Mouse (Mus musculus) kidney, adult 2 months (tissue): ENCODE data around the gene Lmo7. TPM values are rescaled to one million over a fixed set of nuclear protein-coding genes. Genes with fewer than 3 reads are reported as not detected.

Experiments
- DNase-seq: peaks from one replicate; pipeline ENCODE4 v3.0.0; 2021
- H3K27ac ChIP-seq: fragments of 200-500 bp; 2 replicates; pipeline ENCODE4 v1.5.1; 2012; ENCODE audit warnings: low read depth, low read length, control low read depth, inconsistent platforms; ENCODE audit not compliant: insufficient read depth
- H3K27me3 ChIP-seq: fragments of 200-500 bp; replicated peaks from 2 replicates; pipeline ENCODE4 v1.6.1; 2012; ENCODE audit warnings: mild to moderate bottlenecking, moderate library complexity, low read length, inconsistent platforms; ENCODE audit not compliant: control insufficient read depth, insufficient read depth
- H3K36me3 ChIP-seq: fragments of 200-500 bp; 2 replicates; pipeline ENCODE4 v1.6.1; 2012; ENCODE audit warnings: mild to moderate bottlenecking, moderate library complexity, low read length, inconsistent platforms; ENCODE audit not compliant: control insufficient read depth, insufficient read depth
- H3K4me1 ChIP-seq: fragments of 200-500 bp; 2 replicates; pipeline ENCODE4 v1.6.1; 2011; ENCODE audit warnings: low read length; ENCODE audit not compliant: control insufficient read depth, insufficient read depth
- H3K4me3 ChIP-seq: fragments of 200-500 bp; 2 replicates; pipeline ENCODE4 v1.5.1; 2011; ENCODE audit warnings: mild to moderate bottlenecking, low read depth, low read length, control low read depth; ENCODE audit not compliant: insufficient read depth
- CTCF ChIP-seq: fragments of 200-500 bp; conservative IDR thresholded peaks from 2 replicates; pipeline ENCODE4 v1.5.1; 2011; ENCODE audit warnings: low read depth, mild to moderate bottlenecking, control low read depth, low read length, moderate library complexity, mixed read lengths; ENCODE audit not compliant: insufficient read depth, insufficient read length
- POLR2A ChIP-seq: fragments of 200-500 bp; IDR thresholded peaks from one replicate; pipeline ENCODE4 v1.6.1; 2011; ENCODE audit warnings: low read depth, low read length, control low read depth
- WGBS: fragments of 180-500 bp; shearing (Covaris S2); methylation state at CpG from one replicate; pipeline ENCODE4 v1.1.7; 2018; 5-methylcytosine and 5-hydroxymethylcytosine counted together
- polyA plus RNA-seq: library from polyadenylated mRNA; depleted of rRNA; stranded (reverse); fragments of >200 nt; gene quantifications from 2 replicates; pipeline ENCODE4 v1.2.3, GENCODE M21; 2012

Gene Lmo7
- polyA plus RNA-seq, 1 experiment = 40.0 TPM

- peaks cover 14% of the 10 kb centered on the region; the same call in 1 of the 2 replicates for H3K4me1 ChIP-seq
- no peaks in the 10 kb centered on the region for H3K27me3 ChIP-seq
- TF ChIP-seq CTCF (no peak), POLR2A (no peak)
- H3K36me3 ChIP-seq = no peaks in the 10 kb centered on the region; the same call in none of the 2 replicates
- no peak overlapping the region for H3K27ac ChIP-seq
- H3K4me3 ChIP-seq = no peak overlapping the region
- 73% methylated on average over 5 of the region's 5 CpGs for whole genome bisulfite sequencing
- DNase-seq = no peak
Measured at GRCm38 (mm10) chr14:101797930-101798500, 68.3 kb downstream of the Lmo7 start.

GRCm38 (mm10) chr14:101798766-101799165 lies 69.0 kb downstream of the Lmo7 start:
- Histone ChIP-seq H3K36me3 (no peaks in the 10 kb centered on the region; the same call in none of the 2 replicates), H3K27ac (no peak overlapping the region), H3K4me3 (no peak overlapping the region), H3K27me3 (no peaks in the 10 kb centered on the region), H3K4me1 (peaks cover 14% of the 10 kb centered on the region; the same call in 1 of the 2 replicates)
- 100% methylated on average over 2 of the region's 2 CpGs for WGBS
- no peak for DNase-seq
- TF ChIP-seq CTCF = no peak
- TF ChIP-seq POLR2A = no peak

GRCm38 (mm10) chr14:101801674-101802073 lies 71.9 kb downstream of the Lmo7 start:
- no peaks in the 10 kb centered on the region for H3K27me3 ChIP-seq
- H3K4me1 ChIP-seq = peaks cover 16% of the 10 kb centered on the region
- 73% methylated on average over 1 of the region's 1 CpGs for WGBS
- no peaks in the 10 kb centered on the region for H3K36me3 ChIP-seq
- no peak overlapping the region for H3K4me3 ChIP-seq
- DNase-seq = no peak
- H3K27ac ChIP-seq = no peak overlapping the region
- TF ChIP-seq CTCF = no peak
- TF ChIP-seq POLR2A = no peak

GRCm38 (mm10) chr14:101804119-101804518 lies 74.4 kb downstream of the Lmo7 start:
- no peak for TF ChIP-seq CTCF
- no peak for TF ChIP-seq POLR2A
- Histone ChIP-seq H3K27me3 (no peaks in the 10 kb centered on the region), H3K36me3 (no peaks in the 10 kb centered on the region), H3K4me3 (no peak overlapping the region), H3K4me1 (peaks cover 17% of the 10 kb centered on the region), H3K27ac (peak overlapping the region; percentile 63)
- 65% methylated on average over 4 of the region's 4 CpGs for WGBS
- no peak for DNase-seq

- Histone ChIP-seq H3K27ac (peak overlapping the region; percentile 71), H3K27me3 (no peaks in the 10 kb centered on the region), H3K36me3 (no peaks in the 10 kb centered on the region), H3K4me3 (no peak overlapping the region), H3K4me1 (peaks cover 17% of the 10 kb centered on the region)
- TF ChIP-seq POLR2A = no peak
- no peak for TF ChIP-seq CTCF
- 33% methylated on average over 4 of the region's 4 CpGs for WGBS
- peak; percentile 22 for DNase-seq
Measured at GRCm38 (mm10) chr14:101804562-101805327, 75.0 kb downstream of the Lmo7 start.

GRCm38 (mm10) chr14:101805328-101805697 lies 75.6 kb downstream of the Lmo7 start:
- no peak for TF ChIP-seq CTCF
- TF ChIP-seq POLR2A = no peak

GRCm38 (mm10) chr14:101806058-101806457 lies 76.3 kb downstream of the Lmo7 start:
- H3K27ac ChIP-seq = peak overlapping the region; percentile 9; the same call in 1 of the 2 replicates
- 46% methylated on average over 5 of the region's 5 CpGs for WGBS
- peaks cover 17% of the 10 kb centered on the region for H3K4me1 ChIP-seq
- no peaks in the 10 kb centered on the region for H3K27me3 ChIP-seq
- no peak for TF ChIP-seq POLR2A
- no peak for TF ChIP-seq CTCF
- no peak for DNase-seq
- H3K4me3 ChIP-seq = no peak overlapping the region
- no peaks in the 10 kb centered on the region for H3K36me3 ChIP-seq

More at GRCm38 (mm10) chr14:101805328-101805697, 75.6 kb downstream of the Lmo7 start:
- no peaks in the 10 kb centered on the region for H3K27me3 ChIP-seq
- peaks cover 17% of the 10 kb centered on the region for H3K4me1 ChIP-seq
- H3K36me3 ChIP-seq = no peaks in the 10 kb centered on the region
- 29% methylated on average over 7 of the region's 7 CpGs for WGBS
- H3K4me3 ChIP-seq = no peak overlapping the region
- peak overlapping the region; percentile 71 for H3K27ac ChIP-seq
- DNase-seq = no peak
